Mouse (Mus musculus) C3H10T1/2 (cell line): Measurements from ENCODE around the gene Timm22. TPM values are rescaled to one million over a fixed set of nuclear protein-coding genes. Genes with fewer than 3 reads are reported as not detected.

Experiments used
- polyA plus RNA-seq, 2 experiments: library from polyadenylated mRNA; unstranded; fragments of >200 nt; fragmentation: generic; extraction: Trizol; gene quantifications; one replicate each; pipeline ENCODE4 v1.2.1; 2012; ENCODE audit warnings: missing spikeins in 2 of 2

The Timm22 gene
- polyA plus RNA-seq: 100 to 1,000 TPM in 1 of 2 experiments, 10 to 100 TPM in 1; 92.1 to 113 TPM

GRCm38 (mm10) chr11:76406702-76407583 lies at the start of gene Timm22:
Gene Timm22 (plus strand): TSS chr11:76406952.

GRCm38 (mm10) chr11:76398798-76399586 lies 7.8 kb upstream of the Timm22 start, which contains the start of gene Nxn:
Gene Nxn (minus strand): TSS chr11:76399140.

Other genes starting within 250 kb of the Timm22 start
- 10 to 100 TPM; 24.0 to 44.0 TPM for gene Vps53, start 227.3 kb upstream of the Timm22 start, polyA plus RNA-seq
- 10 to 100 TPM in 1 of 2 experiments, 1 to 10 TPM in 1; 8.1 to 11.1 TPM for gene Fam57a, start 227.3 kb upstream of the Timm22 start, polyA plus RNA-seq
- gene Dbil5, start 189.3 kb upstream of the Timm22 start, polyA plus RNA-seq: under 1 TPM; 0.42 to 0.44 TPM
- gene Gemin4, start 189.3 kb upstream of the Timm22 start, polyA plus RNA-seq: 10 to 100 TPM in 1 of 2 experiments, 1 to 10 TPM in 1; 9.5 to 18.3 TPM
- 10 to 100 TPM in 1 of 2 experiments, 1 to 10 TPM in 1; 9.2 to 17.7 TPM for gene Mrm3, start 163.2 kb upstream of the Timm22 start, polyA plus RNA-seq
- 10 to 100 TPM; 22.9 to 77.1 TPM for gene Glod4, start 163.2 kb upstream of the Timm22 start, polyA plus RNA-seq
- 10 to 100 TPM; 32.1 to 84.5 TPM for gene Nxn, start 7.8 kb upstream of the Timm22 start, polyA plus RNA-seq
- gene Abr, start 215.4 kb downstream of the Timm22 start, polyA plus RNA-seq: 10 to 100 TPM in 1 of 2 experiments, 1 to 10 TPM in 1; 9.6 to 31.3 TPM